Mouse (Mus musculus) forebrain, embryonic 15.5 days (tissue): ENCODE measurements around the gene Tcea2. TPM values are rescaled to one million over a fixed set of nuclear protein-coding genes. Genes with fewer than 3 reads are reported as not detected.

Source experiments
- ATAC-seq: fragments of 200-750 bp; cut with Nextera tagmentation; replicated peaks from 2 replicates; pipeline ENCODE4 v1.8.0; 2017; ENCODE audit warnings: mild to moderate bottlenecking, moderate TSS enrichment, moderate library complexity
- H3K27ac ChIP-seq: fragments of 300-500 bp; sonication (generic); replicated peaks from 2 replicates; pipeline ENCODE4 v1.5.1; 2015; ENCODE audit warnings: mild to moderate bottlenecking, inconsistent platforms
- H3K27me3 ChIP-seq: fragments of 300-500 bp; sonication (generic); 2 replicates; pipeline ENCODE4 v1.6.1; 2015; ENCODE audit warnings: inconsistent platforms
- H3K36me3 ChIP-seq: fragments of 300-500 bp; sonication (generic); 2 replicates; pipeline ENCODE4 v1.6.1; 2015; ENCODE audit warnings: mild to moderate bottlenecking, inconsistent platforms
- H3K4me1 ChIP-seq: fragments of 300-500 bp; sonication (generic); 2 replicates; pipeline ENCODE4 v1.6.1; 2015; ENCODE audit warnings: inconsistent platforms
- H3K4me2 ChIP-seq: fragments of 300-500 bp; sonication (generic); replicated peaks from 2 replicates; pipeline ENCODE4 v1.6.1; 2015; ENCODE audit warnings: mild to moderate bottlenecking, inconsistent platforms
- H3K4me3 ChIP-seq: fragments of 300-500 bp; sonication (generic); 2 replicates; pipeline ENCODE4 v1.5.1; 2015; ENCODE audit warnings: mild to moderate bottlenecking, inconsistent platforms
- H3K9ac ChIP-seq: fragments of 300-500 bp; sonication (generic); replicated peaks from 2 replicates; pipeline ENCODE4 v1.6.1; 2015; ENCODE audit warnings: mild to moderate bottlenecking, inconsistent platforms
- H3K9me3 ChIP-seq: fragments of 300-500 bp; sonication (generic); 2 replicates; pipeline ENCODE4 v1.6.1; 2016; ENCODE audit warnings: inconsistent platforms
- WGBS: fragments of 180-500 bp; shearing (Covaris S2); methylation state at CpG from one replicate; pipeline ENCODE4 v1.1.7; 2015; ENCODE audit warnings: mixed read lengths; 5-methylcytosine and 5-hydroxymethylcytosine counted together
- polyA plus RNA-seq: library from polyadenylated mRNA; unstranded; fragments of >200 nt; fragmentation: Nextera tagmentation; extraction: Ambion mirVana; gene quantifications from 2 replicates; pipeline ENCODE4 v1.2.1, GENCODE M21; 2015

Gene Tcea2
- polyA plus RNA-seq, 1 experiment from 2014 or later: 44.8 TPM

GRCm38 (mm10) chr2:181677096-181677754, 2.9 kb upstream of the Tcea2 start:
- 55% methylated on average over 5 of the region's 5 CpGs for WGBS
- Histone ChIP-seq H3K4me1 (peaks cover 28% of the 10 kb centered on the region), H3K4me3 (no peak overlapping the region), H3K4me2 (no peak overlapping the region), H3K9me3 (no peaks in the 10 kb centered on the region), H3K27ac (peak overlapping the region; percentile 17), H3K9ac (no peak overlapping the region), H3K27me3 (peaks cover 23% of the 10 kb centered on the region), H3K36me3 (no peaks in the 10 kb centered on the region)
- ATAC-seq: no peak

- H3K9ac ChIP-seq: no peak overlapping the region
- no peak overlapping the region for H3K27ac ChIP-seq
- 60% methylated on average over 3 of the region's 3 CpGs for WGBS
- H3K27me3 ChIP-seq: peaks cover 18% of the 10 kb centered on the region
- H3K4me3 ChIP-seq: no peak overlapping the region
- no peaks in the 10 kb centered on the region for H3K9me3 ChIP-seq
- ATAC-seq: no peak
- peaks cover 28% of the 10 kb centered on the region for H3K4me1 ChIP-seq
- H3K4me2 ChIP-seq: no peak overlapping the region
- no peaks in the 10 kb centered on the region for H3K36me3 ChIP-seq
Observed at GRCm38 (mm10) chr2:181677755-181678098, 2.4 kb upstream of the Tcea2 start.

GRCm38 (mm10) chr2:181678780-181679179, 1.3 kb upstream of the Tcea2 start:
- Histone ChIP-seq H3K36me3 (no peaks in the 10 kb centered on the region), H3K9ac (no peak overlapping the region), H3K4me2 (no peak overlapping the region), H3K27ac (no peak overlapping the region), H3K27me3 (peaks cover 7% of the 10 kb centered on the region), H3K9me3 (no peaks in the 10 kb centered on the region), H3K4me1 (peaks cover 28% of the 10 kb centered on the region), H3K4me3 (no peak overlapping the region)
- WGBS: 42% methylated on average over 1 of the region's 1 CpGs
- peak; percentile 39 for ATAC-seq

- Histone ChIP-seq H3K27ac (peak overlapping the region; percentile 41; the same call in 1 of the 2 replicates), H3K4me3 (peak overlapping the region; percentile 79), H3K9me3 (no peaks in the 10 kb centered on the region), H3K4me2 (peak overlapping the region; percentile 92), H3K27me3 (no peaks in the 10 kb centered on the region), H3K4me1 (peaks cover 22% of the 10 kb centered on the region), H3K36me3 (peaks cover 3% of the 10 kb centered on the region; the same call in 1 of the 2 replicates), H3K9ac (peak overlapping the region; percentile 87)
- ATAC-seq: peak; percentile 48; the same call in 1 of the 2 replicates
- WGBS: 16% methylated on average over 7 of the region's 7 CpGs
Observed at GRCm38 (mm10) chr2:181680716-181681117, 607 bp downstream of the Tcea2 start.

- Histone ChIP-seq H3K4me3 (no peak overlapping the region), H3K4me2 (no peak overlapping the region), H3K27me3 (no peaks in the 10 kb centered on the region), H3K36me3 (peaks cover 15% of the 10 kb centered on the region), H3K4me1 (peaks cover 20% of the 10 kb centered on the region), H3K9me3 (no peaks in the 10 kb centered on the region), H3K27ac (no peak overlapping the region), H3K9ac (no peak overlapping the region)
- no peak for ATAC-seq
- whole genome bisulfite sequencing: 97% methylated on average over 1 of the region's 1 CpGs
Observed at GRCm38 (mm10) chr2:181681978-181682377, 1.9 kb downstream of the Tcea2 start.

- Histone ChIP-seq H3K9me3 (no peaks in the 10 kb centered on the region), H3K4me3 (no peak overlapping the region), H3K36me3 (peaks cover 24% of the 10 kb centered on the region), H3K4me1 (peaks cover 20% of the 10 kb centered on the region), H3K9ac (no peak overlapping the region), H3K27ac (no peak overlapping the region), H3K27me3 (no peaks in the 10 kb centered on the region), H3K4me2 (no peak overlapping the region)
- 68% methylated on average over 4 of the region's 4 CpGs for WGBS
- ATAC-seq: no peak
Observed at GRCm38 (mm10) chr2:181683381-181683780, 3.3 kb downstream of the Tcea2 start.

GRCm38 (mm10) chr2:181684713-181685112, 4.6 kb downstream of the Tcea2 start:
- WGBS: 95% methylated on average over 1 of the region's 1 CpGs
- H3K36me3 ChIP-seq: peaks cover 31% of the 10 kb centered on the region

GRCm38 (mm10) chr2:181685686-181686085, 5.6 kb downstream of the Tcea2 start:
- peaks cover 10% of the 10 kb centered on the region for H3K4me1 ChIP-seq
- no peaks in the 10 kb centered on the region for H3K9me3 ChIP-seq
- no peak overlapping the region for H3K4me3 ChIP-seq
- no peak for ATAC-seq
- peaks cover 31% of the 10 kb centered on the region for H3K36me3 ChIP-seq
- no peak overlapping the region for H3K9ac ChIP-seq
- H3K4me2 ChIP-seq: no peak overlapping the region
- H3K27ac ChIP-seq: no peak overlapping the region
- no peaks in the 10 kb centered on the region for H3K27me3 ChIP-seq
- 96% methylated on average over 4 of the region's 4 CpGs for WGBS

More at GRCm38 (mm10) chr2:181684713-181685112, 4.6 kb downstream of the Tcea2 start:
- Histone ChIP-seq H3K9me3 (no peaks in the 10 kb centered on the region), H3K9ac (no peak overlapping the region), H3K4me1 (peaks cover 15% of the 10 kb centered on the region), H3K4me3 (no peak overlapping the region), H3K27me3 (no peaks in the 10 kb centered on the region), H3K27ac (no peak overlapping the region), H3K4me2 (no peak overlapping the region)
- no peak for ATAC-seq

- H3K4me2 ChIP-seq: no peak overlapping the region
- H3K4me3 ChIP-seq: no peak overlapping the region
- H3K27me3 ChIP-seq: no peaks in the 10 kb centered on the region
- peaks cover 31% of the 10 kb centered on the region for H3K36me3 ChIP-seq
- WGBS: 93% methylated on average over 8 of the region's 8 CpGs
- H3K9ac ChIP-seq: no peak overlapping the region
- ATAC-seq: no peak
- no peaks in the 10 kb centered on the region for H3K9me3 ChIP-seq
- H3K27ac ChIP-seq: no peak overlapping the region
- peaks cover 7% of the 10 kb centered on the region for H3K4me1 ChIP-seq
Observed at GRCm38 (mm10) chr2:181687586-181687985, 7.5 kb downstream of the Tcea2 start.

GRCm38 (mm10) chr2:181689466-181690160, 9.5 kb downstream of the Tcea2 start:
- Histone ChIP-seq H3K9ac (no peak overlapping the region), H3K4me2 (no peak overlapping the region), H3K27me3 (no peaks in the 10 kb centered on the region), H3K4me1 (peaks cover 21% of the 10 kb centered on the region), H3K27ac (no peak overlapping the region), H3K9me3 (no peaks in the 10 kb centered on the region), H3K36me3 (peaks cover 29% of the 10 kb centered on the region), H3K4me3 (no peak overlapping the region)
- WGBS: 91% methylated on average over 10 of the region's 10 CpGs
- ATAC-seq: no peak

GRCm38 (mm10) chr2:181691083-181691482, 11.0 kb downstream of the Tcea2 start:
- H3K36me3 ChIP-seq: peaks cover 25% of the 10 kb centered on the region
- H3K27ac ChIP-seq: no peak overlapping the region
- no peak overlapping the region for H3K9ac ChIP-seq
- H3K4me1 ChIP-seq: peaks cover 21% of the 10 kb centered on the region
- WGBS: 90% methylated on average over 6 of the region's 6 CpGs
- no peaks in the 10 kb centered on the region for H3K27me3 ChIP-seq
- no peak overlapping the region for H3K4me2 ChIP-seq
- H3K9me3 ChIP-seq: no peaks in the 10 kb centered on the region
- ATAC-seq: no peak
- no peak overlapping the region for H3K4me3 ChIP-seq

- Histone ChIP-seq H3K27me3 (no peaks in the 10 kb centered on the region), H3K36me3 (peaks cover 21% of the 10 kb centered on the region), H3K4me1 (peaks cover 21% of the 10 kb centered on the region), H3K4me3 (no peak overlapping the region), H3K4me2 (no peak overlapping the region), H3K27ac (no peak overlapping the region), H3K9me3 (no peaks in the 10 kb centered on the region), H3K9ac (no peak overlapping the region)
- ATAC-seq: no peak
- 91% methylated on average over 4 of the region's 4 CpGs for WGBS
Observed at GRCm38 (mm10) chr2:181691571-181691970, 11.5 kb downstream of the Tcea2 start.
